Mouse (Mus musculus): ENCODE measurements around the gene Serpina1e. TPM values are rescaled to one million over a fixed set of nuclear protein-coding genes. Genes with fewer than 3 reads are reported as not detected.
"Not testable (repeated sequence)": the region's sequence is repeated elsewhere in the genome, so short reads cannot be mapped to it uniquely, and the experiment has no call there.

Gene Serpina1e
- polyA plus RNA-seq, 1 experiment from 2014 or later = not detected

DNA sequence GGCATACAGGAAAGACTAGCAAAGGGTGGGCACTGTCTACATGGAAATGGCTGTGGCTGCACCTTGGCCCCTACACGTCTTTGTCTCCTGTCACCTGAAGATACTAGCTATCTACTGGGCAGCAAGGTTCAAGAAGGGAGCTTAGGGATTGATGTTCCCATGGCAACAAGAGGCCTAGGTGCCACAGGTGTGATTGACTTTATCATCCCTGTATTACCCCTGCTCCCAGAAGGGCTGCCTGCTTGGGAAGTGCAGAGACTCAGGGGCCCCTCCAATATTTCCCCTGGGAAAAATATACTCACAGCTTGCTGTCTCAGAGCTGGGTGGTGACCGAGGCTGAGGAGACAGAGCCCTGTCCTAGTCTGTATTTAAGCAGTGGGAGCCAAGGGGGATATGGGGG lies 2.2 kb downstream of the Serpina1e start:
- not testable (repeated sequence) for DNase-seq (ENCODE audit: low spot score); H3K4me3 ChIP-seq; H3K27ac ChIP-seq (replicated peaks); H3K27me3 ChIP-seq (replicated peaks; ENCODE audit: low read depth, poor library complexity, severe bottlenecking); H3K4me1 ChIP-seq; H3K36me3 ChIP-seq (replicated peaks)
- 78% methylated on average over 2 of the region's 2 CpGs for WGBS
- H3K9me3 ChIP-seq = peaks cover 26% of the 10 kb centered on the region

DNA sequence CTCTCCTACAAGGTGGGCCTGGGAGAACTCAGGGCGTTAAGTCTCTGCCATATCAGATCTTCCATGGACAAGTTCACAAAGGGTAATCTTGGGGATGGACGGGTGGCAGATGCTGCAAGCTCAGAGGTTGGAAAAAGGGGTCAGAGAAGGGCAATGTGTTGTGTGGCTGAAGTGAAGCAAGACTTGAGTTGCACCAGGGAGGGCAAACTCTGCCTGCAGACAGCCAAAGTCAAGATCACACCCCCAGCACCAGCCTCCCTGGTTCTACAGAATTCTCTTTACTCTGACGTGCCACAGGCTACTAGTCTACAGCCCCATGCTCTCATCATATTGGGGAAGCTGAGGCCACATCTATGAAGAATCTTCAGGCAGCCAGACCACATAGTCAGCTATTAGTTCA lies 5.8 kb downstream of the Serpina1e start:
- not testable (repeated sequence) for H3K27me3 ChIP-seq (replicated peaks; ENCODE audit: low read depth, poor library complexity, severe bottlenecking); H3K36me3 ChIP-seq (replicated peaks); DNase-seq (ENCODE audit: low spot score); H3K4me3 ChIP-seq; H3K4me1 ChIP-seq; H3K27ac ChIP-seq (replicated peaks)
- peaks cover 21% of the 10 kb centered on the region; the same call in 1 of the 2 replicates for H3K9me3 ChIP-seq
- 86% methylated on average over 3 of the region's 3 CpGs for WGBS

DNA sequence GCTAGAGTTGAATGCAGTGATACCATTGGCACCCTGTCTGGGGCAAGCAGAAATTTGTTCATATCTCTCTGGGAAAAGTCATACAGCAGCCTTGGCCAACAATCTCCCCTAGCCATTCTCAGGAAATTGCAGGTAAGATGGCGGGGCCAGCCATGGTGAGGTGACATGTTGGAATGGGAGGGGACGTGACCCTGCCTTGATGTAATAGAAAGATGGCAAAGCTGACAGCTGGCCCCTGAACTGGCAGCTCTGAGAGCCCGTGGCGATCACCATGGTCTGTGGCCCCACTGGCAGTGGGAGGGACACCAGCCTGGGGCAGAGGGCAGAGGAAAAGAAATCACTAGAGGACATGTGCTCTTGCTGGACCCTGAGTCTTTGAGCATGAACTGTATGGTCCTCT lies 12.5 kb downstream of the Serpina1e start:
- H3K4me3 ChIP-seq = no peak overlapping the region
- H3K4me1 ChIP-seq = no peaks in the 10 kb centered on the region
- no peaks in the 10 kb centered on the region for H3K27me3 ChIP-seq (replicated peaks; ENCODE audit: low read depth, poor library complexity, severe bottlenecking)
- no peak overlapping the region for H3K27ac ChIP-seq (replicated peaks)
- 85% methylated on average over 4 of the region's 4 CpGs for WGBS
- peaks cover 53% of the 10 kb centered on the region; the same call in 1 of the 2 replicates for H3K9me3 ChIP-seq
- no peaks in the 10 kb centered on the region for H3K36me3 ChIP-seq (replicated peaks)
- no peak for DNase-seq (ENCODE audit: low spot score)

DNA sequence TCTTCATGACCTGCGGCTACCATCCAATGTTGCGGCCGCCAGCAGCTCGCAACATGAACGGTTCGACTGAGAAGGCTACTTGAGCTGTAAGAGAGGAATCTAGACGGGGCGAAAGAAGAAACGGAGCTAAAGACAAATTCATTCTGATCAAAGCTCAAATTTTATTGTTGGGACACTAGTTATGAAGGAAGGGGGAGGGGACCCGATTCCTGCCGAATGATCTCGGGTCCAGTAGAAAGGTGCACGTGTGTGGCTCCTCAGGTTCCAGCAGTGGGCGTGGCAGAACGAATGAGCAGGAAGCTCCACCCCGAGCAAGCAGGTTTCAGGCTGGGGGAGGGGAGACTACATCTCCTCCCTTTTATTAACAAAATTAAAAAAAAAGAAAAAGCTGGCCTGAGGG lies 49.6 kb downstream of the Serpina1e start:
- H3K4me3 ChIP-seq; H3K27ac ChIP-seq (replicated peaks); H3K4me1 ChIP-seq; DNase-seq (ENCODE audit: low spot score); H3K27me3 ChIP-seq (replicated peaks; ENCODE audit: low read depth, poor library complexity, severe bottlenecking); H3K36me3 ChIP-seq (replicated peaks): not testable (repeated sequence)
- peaks cover 13% of the 10 kb centered on the region; the same call in 1 of the 2 replicates for H3K9me3 ChIP-seq
- WGBS = 91% methylated on average over 13 of the region's 16 CpGs

DNA sequence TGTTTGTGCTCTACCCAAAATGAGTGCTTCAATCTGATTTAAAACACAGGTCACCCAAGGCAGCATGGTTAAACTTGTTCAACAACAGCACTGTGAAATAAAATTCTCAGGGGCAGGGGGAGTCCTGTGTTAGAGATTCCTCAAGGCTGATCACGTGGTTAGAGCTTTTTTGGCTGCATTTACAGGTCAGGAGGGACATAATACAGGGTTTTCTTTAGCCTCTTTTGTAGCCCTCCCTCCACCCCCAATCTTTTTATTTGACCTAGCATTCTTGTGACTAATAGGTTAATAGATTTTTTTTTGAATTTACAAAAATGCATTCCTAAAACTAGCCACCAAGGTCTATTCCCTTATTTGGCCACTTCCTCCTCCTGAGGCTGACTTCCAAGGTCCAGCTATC lies 51.0 kb downstream of the Serpina1e start:
- H3K36me3 ChIP-seq (replicated peaks); H3K27ac ChIP-seq (replicated peaks); H3K4me3 ChIP-seq; H3K4me1 ChIP-seq; H3K27me3 ChIP-seq (replicated peaks; ENCODE audit: low read depth, poor library complexity, severe bottlenecking); DNase-seq (ENCODE audit: low spot score): not testable (repeated sequence)
- peaks cover 14% of the 10 kb centered on the region; the same call in 1 of the 2 replicates for H3K9me3 ChIP-seq
- 42% methylated on average over 1 of the region's 1 CpGs for WGBS

DNA sequence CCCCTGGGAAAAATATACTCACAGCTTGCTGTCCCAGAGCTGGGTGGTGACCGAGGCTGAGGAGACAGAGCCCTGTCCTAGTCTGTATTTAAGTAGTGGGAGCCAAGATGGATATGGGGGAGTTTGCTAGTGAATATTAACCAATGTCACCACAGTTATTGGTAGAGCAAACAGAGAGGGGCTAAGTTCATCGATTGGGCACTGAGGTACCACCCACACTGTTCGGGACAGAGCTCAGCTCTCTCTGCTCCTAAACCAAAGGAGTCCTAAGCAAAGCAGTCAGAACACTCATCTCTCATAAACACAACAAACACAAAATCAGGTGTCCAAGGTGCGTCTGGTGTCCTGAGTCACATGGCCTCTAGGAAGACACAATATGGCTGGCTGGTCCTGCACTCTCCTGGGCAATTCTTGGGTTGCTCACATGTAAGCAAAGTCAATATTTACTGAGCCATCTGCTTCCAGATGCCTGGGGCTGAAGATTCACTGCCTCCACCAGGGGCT lies 53.9 kb downstream of the Serpina1e start, which contains the start of gene Serpina1c:
Serpina1c (minus strand) TSS at position 51 of the 504 bp plus-strand sequence.
- not testable (repeated sequence) for H3K36me3 ChIP-seq (replicated peaks); H3K27me3 ChIP-seq (replicated peaks; ENCODE audit: low read depth, poor library complexity, severe bottlenecking); DNase-seq (ENCODE audit: low spot score); H3K4me1 ChIP-seq; H3K27ac ChIP-seq (replicated peaks); H3K4me3 ChIP-seq
- WGBS = 87% methylated on average over 4 of the region's 4 CpGs
- peaks cover 21% of the 10 kb centered on the region; the same call in 1 of the 2 replicates for H3K9me3 ChIP-seq

DNA sequence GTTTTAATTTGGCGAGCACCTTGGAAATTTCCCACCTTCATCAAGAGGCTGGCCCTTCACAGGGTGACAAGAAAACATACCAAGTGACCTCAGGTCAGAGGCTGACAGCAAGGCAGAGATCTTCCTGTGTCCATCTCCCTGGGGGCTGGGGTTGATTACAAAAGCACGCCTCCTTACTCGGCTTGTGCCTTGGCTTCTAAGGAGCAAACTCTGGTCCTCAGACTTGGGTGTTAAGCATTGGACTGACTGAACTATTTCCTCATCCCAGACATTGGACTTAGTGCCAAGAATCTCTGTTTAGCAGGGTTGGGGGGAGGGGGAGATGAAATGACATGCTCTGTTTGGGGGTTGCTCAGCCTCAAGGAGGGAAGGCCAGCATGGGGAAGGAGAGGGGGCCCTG lies 56.8 kb downstream of the Serpina1e start:
- not testable (repeated sequence) for H3K36me3 ChIP-seq (replicated peaks); H3K4me3 ChIP-seq; H3K4me1 ChIP-seq; H3K27me3 ChIP-seq (replicated peaks; ENCODE audit: low read depth, poor library complexity, severe bottlenecking); H3K27ac ChIP-seq (replicated peaks); DNase-seq (ENCODE audit: low spot score)
- H3K9me3 ChIP-seq = peaks cover 20% of the 10 kb centered on the region; the same call in 1 of the 2 replicates
- 92% methylated on average over 3 of the region's 3 CpGs for WGBS

Other genes starting within 250 kb of the Serpina1e start
- gene Serpina1d, start 185.4 kb downstream of the Serpina1e start, polyA plus RNA-seq (2016; fragmentation: Nextera tagmentation; extraction: Ambion mirVana) = not detected in 2 replicates
- gene Serpina1b, start 128.6 kb downstream of the Serpina1e start, polyA plus RNA-seq (2016; fragmentation: Nextera tagmentation; extraction: Ambion mirVana) = not detected in 2 replicates
- not detected in 2 replicates for gene Serpina1a, start 95.4 kb downstream of the Serpina1e start, polyA plus RNA-seq (2016; fragmentation: Nextera tagmentation; extraction: Ambion mirVana)
- gene Serpina1c, start 54.1 kb downstream of the Serpina1e start, polyA plus RNA-seq (2016; fragmentation: Nextera tagmentation; extraction: Ambion mirVana) = not detected in 2 replicates
- not detected in 2 replicates for gene Serpina11, start 31.0 kb upstream of the Serpina1e start, polyA plus RNA-seq (2016; fragmentation: Nextera tagmentation; extraction: Ambion mirVana)
- not detected in 2 replicates for gene Serpina9, start 54.8 kb upstream of the Serpina1e start, polyA plus RNA-seq (2016; fragmentation: Nextera tagmentation; extraction: Ambion mirVana)
- gene Serpina12, start 85.5 kb upstream of the Serpina1e start, polyA plus RNA-seq (2016; fragmentation: Nextera tagmentation; extraction: Ambion mirVana) = not detected in 2 replicates
- not detected in 2 replicates for gene Serpina5, start 142.1 kb upstream of the Serpina1e start, polyA plus RNA-seq (2016; fragmentation: Nextera tagmentation; extraction: Ambion mirVana)
- not detected in 2 replicates for gene Serpina3a, start 153.7 kb upstream of the Serpina1e start, polyA plus RNA-seq (2016; fragmentation: Nextera tagmentation; extraction: Ambion mirVana)
- not detected in 2 replicates for gene Serpina3b, start 169.0 kb upstream of the Serpina1e start, polyA plus RNA-seq (2016; fragmentation: Nextera tagmentation; extraction: Ambion mirVana)
- gene Serpina3c, start 194.9 kb upstream of the Serpina1e start, polyA plus RNA-seq (2016; fragmentation: Nextera tagmentation; extraction: Ambion mirVana) = not detected in 2 replicates

Measured in embryonic facial prominence, embryonic 10.5 days (tissue).